Mouse (Mus musculus) myocyte (in vitro differentiated cells): ENCODE measurements around the gene Cmklr1.

ENCODE experiments used
- E2F4 ChIP-seq: IDR thresholded peaks from one replicate; pipeline ENCODE4 v1.6.1; 2011; ENCODE audit warnings: mild to moderate bottlenecking, control low read depth, moderate library complexity; ENCODE audit not compliant: insufficient read depth
- MYOD1 ChIP-seq, 3 experiments: IDR thresholded peaks; one replicate each; pipeline ENCODE4 v1.6.1; 2011; ENCODE audit warnings: control low read depth in 2 of 3, low read depth in 2 of 3, mild to moderate bottlenecking in 2 of 3, moderate library complexity in 1 of 3; ENCODE audit not compliant: insufficient read length in 2 of 3, control insufficient read depth in 1 of 3
- POLR2A ChIP-seq: IDR thresholded peaks from one replicate; pipeline ENCODE4 v1.6.1; 2011; ENCODE audit warnings: low read depth, mild to moderate bottlenecking, control low read depth, moderate library complexity; ENCODE audit not compliant: insufficient read length
- POLR2AphosphoS2 ChIP-seq: IDR thresholded peaks from one replicate; pipeline ENCODE4 v1.6.1; 2011; ENCODE audit warnings: low read depth, control low read depth; ENCODE audit not compliant: insufficient read length
- REST ChIP-seq: IDR thresholded peaks from one replicate; pipeline ENCODE4 v1.6.1; 2011; ENCODE audit warnings: mild to moderate bottlenecking, control low read depth, moderate library complexity; ENCODE audit not compliant: insufficient read depth, insufficient read length
- SRF ChIP-seq: IDR thresholded peaks from one replicate; pipeline ENCODE4 v1.6.1; 2011; ENCODE audit warnings: low read depth; ENCODE audit not compliant: control insufficient read depth, insufficient read length
- TCF12 ChIP-seq: IDR thresholded peaks from one replicate; pipeline ENCODE4 v1.6.1; 2011; ENCODE audit warnings: mild to moderate bottlenecking, control low read depth; ENCODE audit not compliant: poor library complexity, insufficient read depth, severe bottlenecking
- USF1 ChIP-seq: IDR thresholded peaks from one replicate; pipeline ENCODE4 v1.6.1; 2011; ENCODE audit warnings: low read depth, mild to moderate bottlenecking, control low read depth, moderate library complexity

GRCm38 (mm10) chr5:113610490-113610889 lies 39.7 kb downstream of the Cmklr1 start:
- TF ChIP-seq POLR2A, result no peak
- TF ChIP-seq MYOD1 (IDR thresholded peaks at IDR 0.05; ENCODE audit: control insufficient read depth in 1 of 3, insufficient read length in 2 of 3, low read depth in 2 of 3), result no peak
- TF ChIP-seq REST, result no peak
- no peak for TF ChIP-seq USF1
- TF ChIP-seq POLR2AphosphoS2, result no peak
- no peak for TF ChIP-seq E2F4
- no peak for TF ChIP-seq TCF12
- no peak for TF ChIP-seq SRF
